Comparison of ENCODE assay signal across 10 mouse cellular contexts in the genomic region with DNA sequence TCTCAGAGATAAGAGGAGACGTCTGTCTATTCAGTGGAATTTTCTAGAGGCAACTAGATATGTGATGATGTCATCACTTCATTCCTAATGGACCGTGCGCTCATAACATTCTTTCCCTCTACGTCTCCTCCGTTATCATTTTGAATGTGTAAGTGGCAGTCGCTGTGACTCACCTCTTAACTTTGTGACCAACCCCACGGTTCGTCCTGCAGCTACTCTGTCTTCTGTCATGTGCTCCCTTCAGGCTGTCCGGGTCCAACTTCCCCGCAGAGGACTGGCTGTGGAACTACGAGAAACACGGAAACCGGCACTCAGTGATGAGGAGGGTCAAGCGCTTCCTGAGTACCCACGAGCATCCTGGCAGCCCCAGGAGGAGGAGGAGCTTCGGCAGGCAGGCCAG. TPM values are rescaled to one million over a fixed set of nuclear protein-coding genes. Genes with fewer than 3 reads are reported as not detected.
A peak's percentile ranks its signal among the peaks of the same experiment; 100 is the strongest.
DNase-seq lines count a peak whose midpoint lies in the region; ATAC-seq and TF ChIP-seq lines count a peak whose summit lies in the region.
"Had no signal": no experiment of that assay in that cellular context is flagged by ENCODE, and none has a peak within 500 bp of the region (broad histone marks: within the 10 kb centered on the region; RNA-seq: fewer than 3 reads in every experiment).

No protein-coding gene starts in this region.

- WGBS in liver, adult 2 months, result 45% methylated on average over 16 of the region's 16 CpGs
- WGBS in embryonic facial prominence, embryonic 14.5 days, result 48% methylated on average over 15 of the region's 16 CpGs
- 64% methylated on average over 16 of the region's 16 CpGs for whole genome bisulfite sequencing in limb, embryonic 11.5 days
- 65% methylated on average over 16 of the region's 16 CpGs for WGBS in neural tube, embryonic 15.5 days

- TF ChIP-seq POLR2A in liver, adult 2 months (IDR thresholded peaks at IDR 0.05; ENCODE audit: extremely low read depth, insufficient read depth, low read length), result no peak

- H3K9me3 ChIP-seq in embryonic facial prominence, embryonic 14.5 days (ENCODE audit: control insufficient read depth, low read length), result no peaks in the 10 kb centered on the region
- H3K9me3 ChIP-seq in limb, embryonic 11.5 days (ENCODE audit: control insufficient read depth, low read length), result no peaks in the 10 kb centered on the region
- no peaks in the 10 kb centered on the region for H3K9me3 ChIP-seq in neural tube, embryonic 15.5 days (replicated peaks)

- no peak for DNase-seq in liver, adult 2 months (ENCODE audit: extremely low read depth, low read depth, low spot score)
- DNase-seq in liver (no peak), adipocyte (ENCODE audit: low spot score) (no peak)
- no peak for DNase-seq in embryonic facial prominence, embryonic 14.5 days (ENCODE audit: low spot score)
- DNase-seq in limb, embryonic 11.5 days (ENCODE audit: low spot score), result no peak
- no peak for DNase-seq in right cerebral cortex, postnatal 4 days
- no peak for DNase-seq in cerebellum, postnatal 4 days (ENCODE audit: low spot score in 2 of 2)

- peak overlapping the region; percentile 43; the same call in 1 of the 2 replicates for H3K4me2 ChIP-seq in embryonic facial prominence, embryonic 14.5 days (ENCODE audit: low read depth, low read length)
- peak overlapping the region; percentile 24 for H3K4me2 ChIP-seq in limb, embryonic 11.5 days (ENCODE audit: low read depth, severe bottlenecking)
- 0 out of 2 replicates have a peak overlapping the region, but pooled peaks have one; percentile 9 for H3K4me2 ChIP-seq in neural tube, embryonic 15.5 days

- no peak overlapping the region for H3K9ac ChIP-seq in liver, adult 2 months (ENCODE audit: low read depth, low read length)
- H3K9ac ChIP-seq in embryonic facial prominence, embryonic 14.5 days (ENCODE audit: low read depth, low read length), result no peak overlapping the region
- no peak overlapping the region for H3K9ac ChIP-seq in limb, embryonic 11.5 days (ENCODE audit: low read length)
- H3K9ac ChIP-seq in neural tube, embryonic 15.5 days (replicated peaks), result no peak overlapping the region

- no peaks in the 10 kb centered on the region for H3K79me2 ChIP-seq in liver, adult 2 months (ENCODE audit: control insufficient read depth, insufficient read depth, low read length)

- H3K4me3 ChIP-seq in liver, adult 2 months (ENCODE audit: insufficient read depth, low read depth, low read length), result 0 out of 2 replicates have a peak overlapping the region, but pooled peaks have one; percentile 3
- peak overlapping the region; percentile 13; the same call in 1 of the 2 replicates for H3K4me3 ChIP-seq in embryonic facial prominence, embryonic 14.5 days (ENCODE audit: low read depth, low read length)
- H3K4me3 ChIP-seq in limb, embryonic 11.5 days (ENCODE audit: low read depth, low read length), result no peak overlapping the region
- no peak overlapping the region for H3K4me3 ChIP-seq in neural tube, embryonic 15.5 days (replicated peaks)

- H3K36me3 ChIP-seq in liver, adult 2 months (ENCODE audit: control insufficient read depth, insufficient read depth, low read length), result no peaks in the 10 kb centered on the region
- no peaks in the 10 kb centered on the region for H3K36me3 ChIP-seq in embryonic facial prominence, embryonic 14.5 days (ENCODE audit: control insufficient read depth, insufficient read depth, low read length)
- no peaks in the 10 kb centered on the region for H3K36me3 ChIP-seq in limb, embryonic 11.5 days (ENCODE audit: control insufficient read depth, insufficient read depth, low read length)
- no peaks in the 10 kb centered on the region for H3K36me3 ChIP-seq in neural tube, embryonic 15.5 days

- H3K27me3 ChIP-seq in liver, adult 2 months (ENCODE audit: control insufficient read depth, insufficient read depth, low read length), result no peaks in the 10 kb centered on the region
- peaks cover 3% of the 10 kb centered on the region; the same call in 1 of the 2 replicates for H3K27me3 ChIP-seq in embryonic facial prominence, embryonic 14.5 days (replicated peaks; ENCODE audit: control insufficient read depth, insufficient read depth, low read length)
- no peaks in the 10 kb centered on the region; the same call in 1 of the 2 replicates for H3K27me3 ChIP-seq in limb, embryonic 11.5 days (ENCODE audit: control insufficient read depth, insufficient read depth, low read length)
- no peaks in the 10 kb centered on the region for H3K27me3 ChIP-seq in neural tube, embryonic 15.5 days (replicated peaks)

- TF ChIP-seq CTCF in liver, adult 2 months (IDR thresholded peaks at IDR 0.05; ENCODE audit: low read depth, low read length), result no peak

- no peak overlapping the region for H3K27ac ChIP-seq in liver, adult 2 months (replicated peaks; ENCODE audit: insufficient read depth, low read depth, low read length)
- no peak overlapping the region for H3K27ac ChIP-seq in embryonic facial prominence, embryonic 14.5 days (replicated peaks; ENCODE audit: low read depth, low read length)
- H3K27ac ChIP-seq in limb, embryonic 11.5 days (replicated peaks; ENCODE audit: low read depth, low read length), result no peak overlapping the region
- H3K27ac ChIP-seq in neural tube, embryonic 15.5 days (replicated peaks), result no peak overlapping the region

- H3K4me1 ChIP-seq in liver, adult 2 months (ENCODE audit: control insufficient read depth, insufficient read depth, low read length), result no peaks in the 10 kb centered on the region
- peaks cover 10% of the 10 kb centered on the region for H3K4me1 ChIP-seq in embryonic facial prominence, embryonic 14.5 days (ENCODE audit: control insufficient read depth, insufficient read depth, low read length)
- peaks cover 11% of the 10 kb centered on the region; the same call in 1 of the 2 replicates for H3K4me1 ChIP-seq in limb, embryonic 11.5 days (ENCODE audit: control insufficient read depth, insufficient read depth, low read length)
- H3K4me1 ChIP-seq in neural tube, embryonic 15.5 days, result 0 out of 2 replicates have a peak, but pooled peaks cover 3% of the 10 kb centered on the region

- ATAC-seq in embryonic facial prominence, embryonic 14.5 days (ENCODE audit: low read depth), result no peak
- no peak for ATAC-seq in limb, embryonic 11.5 days (ENCODE audit: insufficient number of reproducible peaks, low FRiP score, low TSS enrichment, low read depth)
- ATAC-seq in neural tube, embryonic 15.5 days (ENCODE audit: low FRiP score), result no peak

RNA-seq across cellular contexts. Expression of a gene that starts 21.4 kb away (rescaled TPM):
- total RNA-seq in liver, adult 2 months (2014; rRNA removed), result not detected in 2 replicates
- polyA plus RNA-seq in liver, adult 2 months (2012; rRNA removed), result not detected in 2 replicates
- polyA plus RNA-seq in embryonic facial prominence, embryonic 14.5 days (2014; fragmentation: Nextera tagmentation; extraction: Ambion mirVana), result not detected in 2 replicates
- polyA plus RNA-seq in limb, embryonic 11.5 days (2014; fragmentation: Nextera tagmentation; extraction: Ambion mirVana), result 0.11 TPM in 1 of 2 replicates, not detected in the other
- polyA plus RNA-seq in neural tube, embryonic 15.5 days (2015; fragmentation: Nextera tagmentation; extraction: Ambion mirVana), result not detected in 2 replicates
- total RNA-seq: left cerebral cortex, postnatal 14 days had no signal
- polyA plus RNA-seq: neural tube, embryonic 14.5 days had no signal

RNA-seq across cellular contexts. Expression of a gene that starts 37.6 kb away (rescaled TPM):
- not detected in 2 replicates for total RNA-seq in liver, adult 2 months (2014; rRNA removed)
- polyA plus RNA-seq in liver, adult 2 months (2012; rRNA removed), result not detected in 2 replicates
- 2.3 and 4.6 TPM in 2 replicates for polyA plus RNA-seq in embryonic facial prominence, embryonic 14.5 days (2014; fragmentation: Nextera tagmentation; extraction: Ambion mirVana)
- polyA plus RNA-seq in limb, embryonic 11.5 days (2014; fragmentation: Nextera tagmentation; extraction: Ambion mirVana), result 0.23 and 0.31 TPM in 2 replicates
- polyA plus RNA-seq in neural tube, embryonic 15.5 days (2015; fragmentation: Nextera tagmentation; extraction: Ambion mirVana), result 0.10 and 0.14 TPM in 2 replicates

RNA-seq across cellular contexts. Expression of a gene that starts 39.9 kb away (rescaled TPM):
- 114 and 116 TPM in 2 replicates for total RNA-seq in liver, adult 2 months (2014; rRNA removed)
- 36.6 and 40.1 TPM in 2 replicates for polyA plus RNA-seq in liver, adult 2 months (2012; rRNA removed)
- polyA plus RNA-seq in embryonic facial prominence, embryonic 14.5 days (2014; fragmentation: Nextera tagmentation; extraction: Ambion mirVana), result 266 and 276 TPM in 2 replicates
- 360 and 362 TPM in 2 replicates for polyA plus RNA-seq in limb, embryonic 11.5 days (2014; fragmentation: Nextera tagmentation; extraction: Ambion mirVana)
- 247 and 251 TPM in 2 replicates for polyA plus RNA-seq in neural tube, embryonic 15.5 days (2015; fragmentation: Nextera tagmentation; extraction: Ambion mirVana)

RNA-seq across cellular contexts. Expression of a gene that starts 51.3 kb away (rescaled TPM):
- not detected in 2 replicates for total RNA-seq in liver, adult 2 months (2014; rRNA removed)
- polyA plus RNA-seq in liver, adult 2 months (2012; rRNA removed), result not detected in 2 replicates
- not detected in 2 replicates for polyA plus RNA-seq in embryonic facial prominence, embryonic 14.5 days (2014; fragmentation: Nextera tagmentation; extraction: Ambion mirVana)
- polyA plus RNA-seq in limb, embryonic 11.5 days (2014; fragmentation: Nextera tagmentation; extraction: Ambion mirVana), result not detected in 2 replicates
- polyA plus RNA-seq in neural tube, embryonic 15.5 days (2015; fragmentation: Nextera tagmentation; extraction: Ambion mirVana), result not detected in 2 replicates
- total RNA-seq: left cerebral cortex, postnatal 14 days had no signal
- polyA plus RNA-seq: neural tube, embryonic 14.5 days had no signal

Comparison
In these comparisons a context has a peak if more than half of its experiments do, and no peak if none do; other contexts are left out.
1. H3K4me3 ChIP-seq: peak in liver, adult 2 months (single experiment) and embryonic facial prominence, embryonic 14.5 days (single experiment); none in limb, embryonic 11.5 days (single experiment) and neural tube, embryonic 15.5 days (single experiment).
2. Peak in every context shown above with its lines, with median percentiles within 50 percentile points of each other: H3K4me2 ChIP-seq.